Mouse (Mus musculus): ENCODE measurements around the gene Mfge8.

The Mfge8 gene

DNA sequence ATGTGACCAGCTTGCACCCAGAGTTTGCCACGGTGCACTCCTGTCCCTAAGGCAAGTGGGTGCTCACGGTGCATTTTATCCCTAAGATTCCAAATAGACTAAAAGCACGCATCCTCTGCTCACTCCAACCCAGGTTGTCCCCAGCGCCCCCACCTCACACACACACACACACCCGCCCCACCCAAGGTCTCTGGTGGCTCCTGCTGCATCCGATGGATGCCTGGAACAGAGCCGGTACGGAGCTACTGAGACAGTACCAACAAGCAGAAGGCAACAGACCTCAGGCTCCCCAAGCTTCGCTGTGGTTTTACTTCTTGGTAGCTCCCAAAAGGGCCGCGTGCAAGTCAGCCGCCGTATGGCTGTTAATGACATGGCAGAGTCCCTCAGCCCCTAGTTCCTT, 18.5 kb downstream of the Mfge8 start:
- DNase-seq (ENCODE audit: extremely low read depth, low read depth, low spot score), result no peak

DNA sequence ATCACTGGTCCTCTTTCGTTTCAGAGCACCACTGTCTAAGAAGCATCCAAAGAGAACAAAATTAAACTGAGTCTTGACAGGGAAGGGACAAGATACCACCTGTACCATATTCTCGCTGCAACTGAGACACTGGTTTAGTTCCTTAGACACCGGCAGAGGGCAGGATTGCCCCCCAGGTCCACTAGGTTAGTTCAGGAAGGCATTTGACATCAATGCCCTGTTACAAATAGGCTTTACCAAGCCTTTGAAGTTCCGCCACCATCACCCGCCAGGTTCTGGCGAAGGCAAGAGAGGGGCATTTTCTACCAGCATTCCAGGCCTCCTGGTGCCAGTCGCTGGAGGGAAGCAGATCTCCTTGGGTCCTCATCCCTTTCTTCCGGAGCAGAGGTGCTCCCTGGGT, 19.0 kb downstream of the Mfge8 start:
- no peak for DNase-seq (ENCODE audit: extremely low read depth, low read depth, low spot score)

DNA sequence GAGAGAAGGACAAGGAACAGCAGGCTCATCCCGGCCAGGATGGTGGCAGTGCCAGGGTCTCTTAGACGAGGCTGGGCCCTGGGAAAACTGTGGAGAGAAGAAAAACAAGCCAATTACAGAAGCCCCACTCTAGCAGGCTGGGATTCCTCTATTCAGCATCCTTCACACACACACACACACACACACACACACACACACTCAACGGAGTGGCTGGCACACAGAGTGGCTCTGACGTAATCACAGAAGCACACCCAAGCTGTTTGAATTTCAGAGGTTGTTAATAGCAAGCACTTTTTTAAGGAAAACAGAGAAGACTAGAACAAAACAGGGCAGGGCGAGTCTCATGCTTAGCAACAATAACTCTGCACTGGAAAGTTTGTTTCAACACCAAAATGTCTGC, 25.4 kb downstream of the Mfge8 start:
- no peak for DNase-seq (ENCODE audit: extremely low read depth, low read depth, low spot score)

DNA sequence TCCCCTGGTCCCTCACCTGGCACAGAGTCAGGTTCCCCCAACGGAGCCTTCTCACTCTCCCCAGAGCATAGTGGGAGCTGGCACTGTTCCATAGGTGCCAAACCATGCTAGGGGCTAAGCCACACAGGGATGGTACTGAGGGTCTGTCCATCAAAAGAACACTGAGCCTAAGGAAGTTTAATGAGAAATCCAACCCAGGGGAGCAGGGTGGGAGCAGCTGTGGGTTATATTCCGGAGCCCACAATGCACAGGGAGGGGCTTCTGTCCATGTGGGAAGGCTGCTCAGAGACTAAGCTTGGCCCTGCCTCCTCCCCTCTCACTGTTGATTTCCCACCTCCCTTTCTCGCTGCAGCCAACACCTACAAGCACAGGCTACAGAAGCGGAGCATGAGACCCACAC, 35.0 kb downstream of the Mfge8 start:
- DNase-seq (ENCODE audit: extremely low read depth, low read depth, low spot score), result no peak

DNA sequence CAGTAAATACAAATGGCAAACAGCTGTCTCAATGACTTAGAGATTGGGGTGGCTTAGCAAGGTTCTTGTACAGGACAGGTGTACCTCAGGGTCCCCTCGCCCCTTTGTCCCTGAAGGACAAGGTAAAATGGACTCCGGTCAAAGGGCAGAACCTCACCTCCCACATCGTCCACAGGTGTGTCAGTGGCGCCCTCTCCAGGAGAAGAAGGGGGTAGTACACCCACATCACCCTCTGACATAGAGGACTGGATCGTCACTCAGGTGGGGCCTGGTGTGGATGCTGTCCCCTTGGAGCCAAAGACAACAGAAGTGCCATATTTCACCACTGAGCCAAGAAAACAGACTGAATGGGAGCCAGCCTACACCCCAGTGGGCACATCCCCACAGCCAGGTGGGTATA, 52.4 kb downstream of the Mfge8 start:
- DNase-seq (ENCODE audit: extremely low read depth, low read depth, low spot score), result no peak

DNA sequence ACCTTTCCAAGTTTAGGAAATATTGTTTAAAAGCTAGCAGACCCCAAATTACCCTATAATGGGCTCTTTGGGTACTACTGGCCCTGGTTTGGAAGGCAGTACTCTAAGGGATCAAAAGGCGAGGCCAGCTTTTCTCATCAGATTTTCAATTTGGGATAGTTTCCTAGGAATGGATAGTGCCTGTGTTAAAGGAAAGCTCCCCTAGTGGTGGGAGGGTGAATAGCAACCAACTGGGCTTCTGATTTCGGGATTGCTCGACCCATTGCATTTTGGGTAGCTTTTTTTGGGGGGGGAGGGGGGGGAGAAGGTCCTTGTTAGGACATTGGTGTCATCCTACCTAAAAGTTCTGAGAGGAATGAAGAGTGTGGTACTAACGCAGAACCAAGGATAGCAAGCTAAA, 59.7 kb downstream of the Mfge8 start:
- DNase-seq (ENCODE audit: extremely low read depth, low read depth, low spot score), result no peak
